Comparison of ENCODE assay signal across 33 mouse cellular contexts in the genomic region with DNA sequence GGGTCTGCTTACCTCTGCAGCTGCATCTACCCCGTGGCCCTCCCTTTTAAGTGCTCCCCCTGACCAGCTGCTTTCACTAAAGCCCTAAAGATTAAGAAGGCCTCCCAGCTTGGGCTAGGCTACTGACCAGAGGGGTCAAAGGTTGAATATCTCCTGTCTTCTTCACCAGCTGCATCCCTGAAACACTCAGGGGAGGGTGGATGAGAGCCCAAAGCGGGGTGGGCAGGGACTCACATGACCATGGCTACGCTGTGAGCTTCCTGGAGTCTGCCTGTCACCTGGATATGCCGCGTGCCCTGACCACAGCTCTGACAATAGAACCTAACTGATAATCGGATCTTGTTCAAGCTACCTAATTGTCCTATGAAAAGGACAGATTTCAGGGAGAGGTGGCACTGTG. TPM values are rescaled to one million over a fixed set of nuclear protein-coding genes. Genes with fewer than 3 reads are reported as not detected.
DNase-seq lines count a peak whose midpoint lies in the region; ATAC-seq and TF ChIP-seq lines count a peak whose summit lies in the region.
"Had no signal": no experiment of that assay in that cellular context is flagged by ENCODE, and none has a peak within 500 bp of the region (broad histone marks: within the 10 kb centered on the region; RNA-seq: fewer than 3 reads in every experiment).

A gene (minus strand): TSS at position 13 of the 400 bp plus-strand sequence.

- H3K4me2 ChIP-seq in kidney, embryonic 14.5 days (replicated peaks; ENCODE audit: low read depth, low read length): no peak within 1 kb of the TSS
- H3K4me2 ChIP-seq in kidney, embryonic 15.5 days: no peak within 1 kb of the TSS
- H3K4me2 ChIP-seq: forebrain, embryonic 15.5 days; heart, embryonic 13.5 days; hindbrain, embryonic 14.5 days had no signal

- intact Hi-C loops in gastrocnemius, adult 2 months (cut with DNase I): no loop called here

- H3K4me1 ChIP-seq in kidney, adult 2 months (ENCODE audit: control insufficient read depth, insufficient read depth, low read length): peaks cover 13% of the 10 kb centered on the region
- peaks cover 17% of the 10 kb centered on the region for H3K4me1 ChIP-seq in kidney, embryonic 14.5 days (ENCODE audit: control insufficient read depth, insufficient read depth, low read length)
- peaks cover 30% of the 10 kb centered on the region for H3K4me1 ChIP-seq in kidney, embryonic 15.5 days

- no peak for DNase-seq in gastrocnemius, adult 2 months
- no peak for DNase-seq in gastrocnemius, postnatal 25 days
- peak; percentile 54 for DNase-seq in kidney, adult 2 months
- no peak for DNase-seq in kidney, postnatal 10 days
- no peak for DNase-seq in left cerebral cortex, adult 9 months (ENCODE audit: low spot score in 2 of 2)
- DNase-seq: adrenal gland, adult 2 months; adrenal gland, postnatal 14 days; cerebellum, adult 11 months; cerebellum, adult 2 months; cerebellum, adult 9-11 months; cerebellum, postnatal 25 days; embryo, embryonic 11 days; gastrocnemius, postnatal 10 days; heart, adult 11 months; heart, postnatal 14 days; heart, postnatal 4 days had no signal

- ATAC-seq in kidney, embryonic 14.5 days (ENCODE audit: low FRiP score, low TSS enrichment): no peak
- ATAC-seq in kidney, embryonic 15.5 days (replicated peaks; ENCODE audit: low FRiP score): no peak
- ATAC-seq: CD4-positive, CD25-positive, alpha-beta regulatory T cell, adult 4 months; forebrain, embryonic 15.5 days; hindbrain, postnatal 0 days; inflammation-experienced regulatory T-cells, adult 6 months had no signal

- no peaks in the 10 kb centered on the region for H3K27me3 ChIP-seq in kidney, adult 2 months (replicated peaks; ENCODE audit: control insufficient read depth, insufficient read depth, low read length)
- no peaks in the 10 kb centered on the region for H3K27me3 ChIP-seq in kidney, embryonic 14.5 days (ENCODE audit: control insufficient read depth, insufficient read depth, low read length)
- H3K27me3 ChIP-seq in kidney, embryonic 15.5 days: no peaks in the 10 kb centered on the region
- H3K27me3 ChIP-seq: forebrain, embryonic 15.5 days; heart, embryonic 13.5 days had no signal

- TF ChIP-seq CTCF in gastrocnemius, adult 2 months (IDR thresholded peaks at IDR 0.05): no peak
- TF ChIP-seq CTCF in kidney, adult 2 months (conservative IDR thresholded peaks at IDR 0.05; ENCODE audit: insufficient read depth, insufficient read length, low read depth, low read length): no peak

- no peak for TF ChIP-seq POLR2A in kidney, adult 2 months (IDR thresholded peaks at IDR 0.05; ENCODE audit: low read depth, low read length)

- H3K9ac ChIP-seq in kidney, embryonic 14.5 days (ENCODE audit: low read depth, low read length): no peak within 1 kb of the TSS
- no peak within 1 kb of the TSS for H3K9ac ChIP-seq in kidney, embryonic 15.5 days
- H3K9ac ChIP-seq: forebrain, embryonic 15.5 days; heart, embryonic 13.5 days; hindbrain, embryonic 14.5 days had no signal

- H3K36me3 ChIP-seq in kidney, adult 2 months (ENCODE audit: control insufficient read depth, insufficient read depth, low read length): no peaks in the 10 kb centered on the region
- no peaks in the 10 kb centered on the region for H3K36me3 ChIP-seq in kidney, embryonic 14.5 days (ENCODE audit: control insufficient read depth, insufficient read depth, low read length)
- H3K36me3 ChIP-seq in kidney, embryonic 15.5 days: no peaks in the 10 kb centered on the region
- H3K36me3 ChIP-seq: forebrain, embryonic 15.5 days; heart, embryonic 13.5 days had no signal

- H3K9me3 ChIP-seq in kidney, embryonic 14.5 days (ENCODE audit: control insufficient read depth, low read length): no peaks in the 10 kb centered on the region
- H3K9me3 ChIP-seq in kidney, embryonic 15.5 days (replicated peaks): no peaks in the 10 kb centered on the region
- H3K9me3 ChIP-seq: forebrain, embryonic 15.5 days; heart, embryonic 13.5 days had no signal

- 58% methylated on average over 6 of the region's 6 CpGs for WGBS in kidney, adult 2 months
- 75% methylated on average over 6 of the region's 6 CpGs for WGBS in kidney, embryonic 14.5 days
- WGBS in kidney, embryonic 15.5 days: 76% methylated on average over 6 of the region's 6 CpGs

- no peak within 1 kb of the TSS for H3K4me3 ChIP-seq in gastrocnemius, adult 2 months
- no peak within 1 kb of the TSS for H3K4me3 ChIP-seq in kidney, adult 2 months (ENCODE audit: insufficient read depth, low read depth, low read length)
- no peak within 1 kb of the TSS for H3K4me3 ChIP-seq in kidney, embryonic 14.5 days (ENCODE audit: low read length)
- H3K4me3 ChIP-seq in kidney, embryonic 15.5 days (replicated peaks): no peak within 1 kb of the TSS
- H3K4me3 ChIP-seq: forebrain, embryonic 15.5 days; heart, embryonic 13.5 days had no signal

- peak within 1 kb of the TSS; percentile 76 for H3K27ac ChIP-seq in gastrocnemius, adult 2 months
- H3K27ac ChIP-seq in kidney, adult 2 months (ENCODE audit: insufficient read depth, low read depth, low read length): no peak within 1 kb of the TSS
- no peak within 1 kb of the TSS for H3K27ac ChIP-seq in kidney, embryonic 14.5 days (ENCODE audit: low read depth, low read length)
- H3K27ac ChIP-seq in kidney, embryonic 15.5 days: peak within 1 kb of the TSS; percentile 41; the same call in 1 of the 2 replicates
- H3K27ac ChIP-seq: forebrain, embryonic 15.5 days; heart, embryonic 13.5 days; hindbrain, embryonic 14.5 days; hindbrain, postnatal 0 days had no signal

RNA-seq across cellular contexts. Expression of the gene that starts here (rescaled TPM):
- total RNA-seq in gastrocnemius, adult 2 months (2021): not detected
- total RNA-seq in gastrocnemius, postnatal 25 days (2021): not detected
- polyA plus RNA-seq in kidney, adult 2 months (2012; rRNA removed): 0.11 TPM in 2 replicates
- not detected in 2 replicates for polyA plus RNA-seq in kidney, embryonic 14.5 days (2014; fragmentation: Nextera tagmentation; extraction: Ambion mirVana)
- polyA plus RNA-seq in kidney, embryonic 15.5 days (2015; fragmentation: Nextera tagmentation; extraction: Ambion mirVana): 0.18 TPM in 1 of 2 replicates, not detected in the other
- total RNA-seq: adrenal gland, adult 2 months; adrenal gland, postnatal 14 days; adrenal gland, postnatal 4 days; common myeloid progenitor, adult 5-6 weeks; gastrocnemius, postnatal 10 days; gastrocnemius, postnatal 4 days; heart, postnatal 4 days; hindbrain, postnatal 0 days; MEL had no signal
- polyA plus RNA-seq: adrenal gland, adult 2 months; C2C12; CD4-positive, CD25-positive, alpha-beta regulatory T cell, adult 4 months; cerebellum, adult 2 months; embryonic facial prominence, embryonic 11.5 days; forebrain, embryonic 11.5 days; forebrain, embryonic 15.5 days; heart, embryonic 13.5 days; heart, embryonic 16.5 days; hindbrain, embryonic 11.5 days; hindbrain, embryonic 14.5 days; hindbrain, postnatal 0 days; inflammation-experienced regulatory T-cells, adult 6 months had no signal

Comparison
In these comparisons a context has a peak if more than half of its experiments do, and no peak if none do; other contexts are left out.
1. H3K27ac ChIP-seq: peak in gastrocnemius, adult 2 months (single experiment) and kidney, embryonic 15.5 days (single experiment); none in kidney, adult 2 months (single experiment) and kidney, embryonic 14.5 days (single experiment).
2. Peak in DNase-seq in kidney, adult 2 months; RNA of the gene not detected or under 1 TPM.